Mouse (Mus musculus) ES-E14 (cell line): ENCODE measurements at regions not wholly inside any gene's neighbourhood (a gene's known extent, or its start where the extent isn't known, plus 50 kb on each side); places are given as distances from the start of the nearest gene placed in this dataset.

ENCODE experiments used
- DNase-seq: peaks from one replicate; pipeline ENCODE4 v3.0.0-alpha.2; 2013; ENCODE audit warnings: low read depth, low spot score
- H3K27ac ChIP-seq: 2 replicates; pipeline ENCODE4 v1.5.1; 2012; ENCODE audit warnings: low read depth, mild to moderate bottlenecking, low read length, moderate library complexity, mixed read lengths; ENCODE audit not compliant: poor library complexity, insufficient read depth, severe bottlenecking
- H3K36me3 ChIP-seq: 2 replicates; pipeline ENCODE4 v1.6.1; 2012; ENCODE audit warnings: mild to moderate bottlenecking, low read length, moderate library complexity, mixed read lengths; ENCODE audit not compliant: control insufficient read depth, poor library complexity, insufficient read depth, severe bottlenecking
- H3K4me1 ChIP-seq, 2 experiments: fragments of 150-350 bp in 1 of 2; sonication (generic) in 1 of 2; 2 replicates each; pipeline ENCODE4 v1.6.1; 2012; ENCODE audit warnings: low read length in 2 of 2, mild to moderate bottlenecking in 1 of 2, mixed read lengths in 1 of 2; ENCODE audit not compliant: control insufficient read depth in 2 of 2, insufficient read depth in 2 of 2, poor library complexity in 1 of 2
- H3K4me3 ChIP-seq, 2 experiments: fragments of 150-350 bp in 1 of 2; sonication (generic) in 1 of 2; 2 replicates each; pipeline ENCODE4 v1.5.1; 2012; ENCODE audit warnings: low read length in 2 of 2, low read depth in 1 of 2, mild to moderate bottlenecking in 1 of 2, mixed read lengths in 1 of 2; ENCODE audit not compliant: insufficient read depth in 1 of 2, poor library complexity in 1 of 2, severe bottlenecking in 1 of 2
- H3K9ac ChIP-seq: 2 replicates; pipeline ENCODE4 v1.6.1; 2012; ENCODE audit warnings: low read depth, mild to moderate bottlenecking, low read length, mixed read lengths; ENCODE audit not compliant: poor library complexity, insufficient read depth, severe bottlenecking
- H3K9me3 ChIP-seq: fragments of 150-350 bp; sonication (generic); 2 replicates; pipeline ENCODE4 v1.6.1; 2012; ENCODE audit warnings: low read depth, mild to moderate bottlenecking, low read length; ENCODE audit not compliant: control insufficient read depth, insufficient read depth
- CHD2 ChIP-seq: IDR thresholded peaks from 2 replicates; pipeline ENCODE4 v1.6.1; 2014; ENCODE audit warnings: mild to moderate bottlenecking, low read depth, low read length, inconsistent platforms
- HCFC1 ChIP-seq: IDR thresholded peaks from 2 replicates; pipeline ENCODE4 v1.6.1; 2012; ENCODE audit warnings: low read length, inconsistent platforms, borderline replicate concordance; ENCODE audit not compliant: insufficient read depth
- MAFK ChIP-seq: IDR thresholded peaks from 2 replicates; pipeline ENCODE4 v1.6.1; 2014; ENCODE audit warnings: mild to moderate bottlenecking, low read depth, low read length, inconsistent platforms; ENCODE audit not compliant: insufficient read depth
- ZC3H11A ChIP-seq: IDR thresholded peaks from 2 replicates; pipeline ENCODE4 v1.6.1; 2012; ENCODE audit warnings: low read depth, mild to moderate bottlenecking, inconsistent platforms, low read length, borderline replicate concordance
- ZNF384 ChIP-seq: IDR thresholded peaks from 2 replicates; pipeline ENCODE4 v1.6.1; 2012; ENCODE audit warnings: low read depth, low read length, inconsistent platforms
- in situ Hi-C, 2 experiments: fragments of 600-800 bp; cut with MboI; formaldehyde crosslinking; loops; one replicate each; pipeline ENCODE4 v1.15.1; 2025; ENCODE audit warnings: low sequenced_read_pairs in 2 of 2, inconsistent platforms in 1 of 2; ENCODE audit not compliant: unreplicated experiment in 2 of 2

GRCm38 (mm10) chr8:10804974-10805373 lies 203.3 kb downstream of the Irs2 start:
- Histone ChIP-seq H3K36me3 (no peaks in the 10 kb centered on the region), H3K9me3 (no peaks in the 10 kb centered on the region), H3K4me1 (no peaks in the 10 kb centered on the region), H3K4me3 (no peak overlapping the region), H3K9ac (no peak overlapping the region), H3K27ac (no peak overlapping the region)
- TF ChIP-seq HCFC1, result no peak
- in situ Hi-C loops, result no loop called here
- no peak for DNase-seq

- no peak overlapping the region for H3K27ac ChIP-seq
- TF ChIP-seq ZC3H11A, result no peak
- TF ChIP-seq MAFK, result no peak
- no peak for TF ChIP-seq CHD2
- no peak for TF ChIP-seq ZNF384
- no peak for TF ChIP-seq HCFC1
These were observed 206.3 kb downstream of the Irs2 start for GRCm38 (mm10) chr8:10802003-10802402.

GRCm38 (mm10) chr8:10801580-10801979 lies 206.7 kb downstream of the Irs2 start:
- no peak for DNase-seq
- no peaks in the 10 kb centered on the region for H3K36me3 ChIP-seq
- no peak overlapping the region for H3K4me3 ChIP-seq
- no peaks in the 10 kb centered on the region for H3K9me3 ChIP-seq
- no peak overlapping the region for H3K27ac ChIP-seq
- in situ Hi-C loops, result no loop called here
- H3K9ac ChIP-seq, result no peak overlapping the region
- TF ChIP-seq ZC3H11A (no peak), CHD2 (no peak), MAFK (no peak), ZNF384 (no peak), HCFC1 (no peak)
- H3K4me1 ChIP-seq, result no peaks in the 10 kb centered on the region

More at GRCm38 (mm10) chr8:10802003-10802402, 206.3 kb downstream of the Irs2 start:
- no peaks in the 10 kb centered on the region for H3K4me1 ChIP-seq
- no peaks in the 10 kb centered on the region for H3K36me3 ChIP-seq
- no peak for DNase-seq
- in situ Hi-C loops, result no loop called here
- H3K9ac ChIP-seq, result no peak overlapping the region
- H3K4me3 ChIP-seq, result no peak overlapping the region
- H3K9me3 ChIP-seq, result no peaks in the 10 kb centered on the region

- no peak overlapping the region for H3K27ac ChIP-seq
- no peaks in the 10 kb centered on the region for H3K36me3 ChIP-seq
- no peak overlapping the region for H3K4me3 ChIP-seq
- no peak for DNase-seq
- H3K9ac ChIP-seq, result no peak overlapping the region
- in situ Hi-C loops, result no loop called here
- no peaks in the 10 kb centered on the region for H3K9me3 ChIP-seq
- no peaks in the 10 kb centered on the region for H3K4me1 ChIP-seq
- no peak for TF ChIP-seq MAFK
- no peak for TF ChIP-seq ZNF384
These were observed 209.8 kb downstream of the Irs2 start for GRCm38 (mm10) chr8:10798444-10798843.

- H3K36me3 ChIP-seq, result no peaks in the 10 kb centered on the region
- in situ Hi-C loops, result no loop called here
- H3K4me1 ChIP-seq, result no peaks in the 10 kb centered on the region; a peak in 1 of 4 replicates
- H3K9ac ChIP-seq, result no peak overlapping the region
- no peak for DNase-seq
- TF ChIP-seq HCFC1 (no peak), ZC3H11A (no peak), CHD2 (no peak), MAFK (no peak), ZNF384 (no peak)
- no peak overlapping the region for H3K4me3 ChIP-seq
- H3K9me3 ChIP-seq, result no peaks in the 10 kb centered on the region
- no peak overlapping the region for H3K27ac ChIP-seq
These were observed 213.7 kb downstream of the Irs2 start for GRCm38 (mm10) chr8:10794367-10795189.
